Mouse (Mus musculus) kidney, postnatal 14 days (tissue): ENCODE measurements around the gene Prdm11.

Experiments
- DNase-seq: peaks from one replicate; pipeline ENCODE4 v3.0.0; 2022; ENCODE audit warnings: mixed read lengths

Gene Prdm11

DNA sequence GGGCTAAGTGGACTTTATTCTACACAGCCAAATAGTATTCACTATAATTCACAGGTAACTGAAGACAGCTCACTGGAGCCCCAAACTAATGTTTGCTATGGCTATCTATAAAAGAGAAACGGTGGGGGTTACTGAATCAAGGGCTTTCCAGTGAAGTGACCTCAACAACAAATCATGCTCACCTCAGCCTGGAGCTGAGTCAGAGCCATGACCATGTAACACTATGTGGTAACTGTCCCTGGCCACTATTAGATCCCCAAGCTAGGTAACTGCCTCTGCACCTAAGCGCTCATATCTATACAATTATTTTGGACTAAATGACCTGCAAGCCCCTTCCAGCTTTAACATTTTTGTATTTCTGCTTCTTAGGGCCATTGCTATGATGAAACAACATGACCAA is 89.0 kb downstream of the Prdm11 start:
- DNase-seq: no peak

DNA sequence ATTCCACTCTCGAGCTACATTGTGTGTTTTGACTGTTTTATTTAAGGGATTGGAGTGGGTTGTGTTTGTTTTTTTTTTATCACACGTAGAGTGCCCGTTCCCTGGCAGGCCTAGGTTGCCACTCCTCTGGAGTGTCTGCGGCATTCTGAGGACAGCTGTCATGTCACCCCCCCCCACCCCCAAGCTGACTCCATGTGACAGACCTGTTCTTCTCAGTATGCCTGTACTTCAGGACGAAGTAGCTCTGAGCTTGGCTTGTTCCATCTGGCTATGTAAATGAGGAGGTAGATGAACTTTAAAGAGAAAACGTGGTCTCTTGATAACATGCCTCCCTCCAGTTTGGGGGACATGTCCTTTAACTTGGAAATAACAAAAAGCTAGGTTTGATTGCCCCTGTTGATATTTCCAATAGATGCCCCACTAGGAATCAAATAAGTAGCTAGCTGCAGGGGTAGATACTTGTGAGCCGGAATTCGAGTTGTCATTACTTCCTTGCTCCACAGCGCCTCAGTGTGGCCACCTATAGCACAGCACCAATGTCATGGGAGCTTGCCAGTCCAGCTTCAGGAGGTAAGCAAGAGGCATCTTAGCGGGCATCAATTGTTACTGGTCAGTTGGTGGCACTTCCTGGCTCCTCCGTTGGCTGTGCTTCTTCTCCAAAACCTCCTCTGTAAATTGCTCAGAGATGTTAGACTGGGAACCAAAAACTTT is 91.4 kb downstream of the Prdm11 start:
- DNase-seq: peak; percentile 70

DNA sequence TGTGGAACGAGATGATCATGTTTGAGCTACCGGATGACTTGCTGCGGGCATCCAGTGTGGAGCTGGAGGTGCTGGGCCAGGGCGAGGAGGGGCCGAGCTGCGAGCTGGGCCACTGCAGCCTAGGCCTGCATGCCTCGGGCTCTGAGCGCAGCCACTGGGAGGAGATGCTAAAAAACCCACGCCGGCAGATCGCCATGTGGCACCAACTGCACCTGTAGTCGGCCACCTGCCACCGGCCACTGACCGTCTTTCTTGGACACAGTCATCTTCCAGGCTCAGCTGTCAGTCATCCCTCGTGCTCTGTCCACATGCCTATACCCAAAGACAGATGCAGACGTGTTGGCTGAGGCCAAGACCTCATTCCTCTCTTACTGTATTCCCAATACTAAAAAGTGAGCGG is 92.5 kb downstream of the Prdm11 start:
- no peak for DNase-seq

DNA sequence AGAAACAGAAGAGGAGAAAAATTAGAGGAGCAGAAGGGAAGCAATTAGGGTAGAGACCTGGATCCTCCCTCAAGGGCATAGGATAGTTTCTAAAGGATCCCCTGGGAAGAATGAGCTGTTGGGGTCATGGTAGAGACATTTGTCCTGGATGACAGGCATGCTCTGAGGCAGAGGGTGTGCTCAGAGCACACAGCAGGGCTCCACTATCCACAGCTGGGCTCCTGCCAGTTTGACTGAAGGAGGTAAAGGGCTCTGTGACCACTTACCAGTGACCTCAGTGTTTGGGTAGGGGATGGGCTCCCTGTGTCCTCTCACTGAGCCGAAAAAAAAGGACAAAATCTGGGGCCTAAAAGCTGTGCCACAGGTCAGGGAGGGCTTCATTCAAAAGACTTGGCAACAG is 96.4 kb downstream of the Prdm11 start:
- no peak for DNase-seq

DNA sequence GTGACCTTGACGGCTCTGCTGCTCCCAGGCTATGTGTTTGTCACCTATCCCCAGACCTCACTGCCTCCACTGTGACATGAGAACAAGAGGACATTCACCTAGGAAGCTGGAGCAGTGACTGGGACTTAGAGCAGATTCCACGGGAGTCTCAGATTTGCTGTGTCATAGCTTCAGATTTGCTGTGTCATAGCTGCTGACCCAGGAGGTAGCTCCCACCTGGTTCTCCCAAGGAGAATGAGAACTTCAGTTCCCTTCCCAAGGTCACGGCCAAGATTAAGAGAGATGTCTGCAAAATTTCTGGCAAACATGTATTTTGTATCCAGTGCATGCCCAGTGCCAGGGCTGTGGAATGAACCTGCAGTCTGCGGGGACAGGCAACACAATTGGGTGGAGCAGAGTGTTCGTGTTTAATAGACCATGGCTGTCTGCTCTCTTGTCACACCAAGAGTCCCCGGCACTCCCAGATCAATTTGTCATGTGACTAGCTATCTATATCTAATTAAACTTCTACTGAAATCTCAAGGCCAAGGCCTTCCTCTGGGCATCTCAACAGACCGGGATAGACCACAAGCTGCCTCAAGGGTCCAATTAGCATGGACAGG is 97.2 kb downstream of the Prdm11 start:
- no peak for DNase-seq

DNA sequence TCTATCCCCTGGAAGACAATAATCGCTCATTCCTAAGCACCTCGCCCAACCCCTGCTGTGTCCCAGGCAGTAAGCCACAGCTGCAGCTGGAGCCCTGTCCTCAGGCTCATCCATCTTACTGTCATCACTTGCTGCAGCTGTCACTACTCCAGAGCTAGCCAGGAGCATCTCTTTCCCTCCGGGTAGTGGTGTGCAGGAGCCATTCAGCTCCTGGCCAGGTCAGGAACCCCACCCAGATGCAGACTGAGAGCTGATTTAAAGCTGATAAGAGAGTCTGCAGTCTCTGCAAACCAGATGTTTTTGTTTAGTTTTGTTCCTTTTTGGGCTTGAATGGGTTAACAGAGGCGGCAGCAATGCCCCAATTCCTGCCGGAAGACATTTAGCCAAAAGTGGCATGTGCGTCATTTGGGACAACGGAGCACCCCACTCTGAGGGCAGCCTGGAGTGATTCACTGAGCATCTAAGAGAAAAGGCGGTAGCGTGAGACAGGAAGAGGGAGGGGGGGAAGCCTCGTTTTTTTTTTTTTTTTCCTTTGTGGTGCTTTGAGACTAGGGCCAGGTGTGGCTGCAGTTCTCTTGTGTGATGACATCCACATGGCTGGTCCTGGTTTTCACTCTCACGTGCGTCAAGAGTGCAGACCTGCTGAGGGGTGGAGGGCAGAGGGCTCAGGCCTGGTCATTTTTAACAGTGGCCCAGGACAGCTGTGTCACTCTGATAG is 97.8 kb downstream of the Prdm11 start:
- peak; percentile 18 for DNase-seq

DNA sequence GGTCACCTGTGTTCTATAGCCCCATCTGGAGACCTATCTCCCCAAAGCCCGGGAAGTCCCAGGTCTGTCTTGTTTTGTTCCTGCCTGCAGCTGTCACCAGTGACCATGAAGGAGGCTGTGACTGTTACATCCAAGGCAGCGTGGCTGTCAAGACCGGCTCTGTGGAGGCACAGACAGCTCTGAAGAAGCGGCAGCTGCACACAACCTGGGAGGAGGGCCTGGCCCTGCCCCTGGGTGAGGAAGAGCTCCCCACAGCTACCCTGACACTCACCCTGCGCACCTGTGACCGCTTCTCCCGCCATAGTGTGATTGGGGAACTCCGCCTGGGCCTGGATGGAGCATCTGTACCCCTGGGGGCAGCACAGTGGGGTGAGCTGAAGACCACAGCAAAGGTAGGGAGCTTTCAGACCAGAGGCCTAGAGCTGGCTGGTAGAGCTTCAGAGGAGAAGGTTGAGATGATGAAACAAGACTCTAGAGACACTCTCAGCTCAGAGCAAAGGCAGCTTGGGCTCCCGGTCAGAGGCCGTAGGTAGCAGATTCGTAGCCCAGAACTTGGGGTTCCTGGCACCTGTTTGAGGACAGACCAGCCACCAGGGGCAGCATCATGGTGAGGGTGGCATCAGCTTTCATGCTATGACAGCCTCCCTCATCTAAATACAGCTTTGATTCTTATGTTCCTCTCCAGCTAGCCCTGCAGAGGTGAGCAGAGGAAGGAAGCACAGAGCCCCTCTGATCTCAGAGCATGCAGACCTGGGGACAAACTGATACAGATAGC is 100.0 kb downstream of the Prdm11 start:
- no peak for DNase-seq

DNA sequence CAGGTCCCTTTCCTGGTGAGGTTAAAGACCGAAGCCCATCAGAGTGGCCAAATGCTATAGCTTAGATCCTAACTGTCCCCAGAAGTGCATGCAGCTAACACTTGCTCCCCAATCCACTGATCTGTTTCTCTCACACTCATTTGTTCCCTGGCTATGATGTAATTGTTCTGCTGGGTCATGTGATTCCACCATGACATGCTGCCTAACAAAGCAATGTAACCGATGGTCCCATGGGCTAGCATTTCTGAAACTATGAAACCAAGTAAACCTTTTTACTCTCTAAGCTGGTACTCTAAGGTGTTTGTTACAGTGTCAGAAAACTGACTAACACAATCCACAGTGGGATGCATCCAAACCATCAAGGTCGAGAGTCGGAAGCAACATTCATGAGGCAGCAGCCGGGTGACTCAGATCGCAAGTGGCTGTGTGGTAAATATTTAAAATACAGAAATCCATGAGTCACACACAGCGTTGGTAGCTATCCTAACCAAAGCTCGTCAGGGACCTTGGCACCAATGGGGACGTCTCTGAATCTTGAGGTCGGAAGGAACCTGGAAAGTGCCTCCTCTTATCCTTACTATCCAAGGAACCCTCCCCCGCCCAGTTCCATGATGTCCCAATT is 100.7 kb downstream of the Prdm11 start:
- no peak for DNase-seq

DNA sequence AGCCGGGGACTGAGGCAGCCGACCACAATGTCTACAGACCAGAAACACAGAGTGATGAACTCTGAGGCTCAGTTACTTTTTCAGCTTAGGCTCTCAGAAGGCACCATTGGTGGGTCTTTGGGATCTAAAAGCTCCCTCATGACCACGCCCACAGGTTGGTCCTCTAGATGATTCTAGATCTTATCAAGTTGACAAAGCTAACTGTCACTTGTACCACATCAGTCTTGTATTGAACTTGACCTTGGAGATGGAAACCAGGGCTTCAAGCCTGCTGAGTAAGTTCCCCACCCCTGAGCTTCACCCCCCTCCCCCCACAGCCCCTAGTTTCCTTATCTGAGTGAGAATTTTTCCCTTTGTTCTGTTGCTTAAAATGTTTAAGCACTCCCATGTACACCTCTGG is 101.6 kb downstream of the Prdm11 start:
- no peak for DNase-seq

DNA sequence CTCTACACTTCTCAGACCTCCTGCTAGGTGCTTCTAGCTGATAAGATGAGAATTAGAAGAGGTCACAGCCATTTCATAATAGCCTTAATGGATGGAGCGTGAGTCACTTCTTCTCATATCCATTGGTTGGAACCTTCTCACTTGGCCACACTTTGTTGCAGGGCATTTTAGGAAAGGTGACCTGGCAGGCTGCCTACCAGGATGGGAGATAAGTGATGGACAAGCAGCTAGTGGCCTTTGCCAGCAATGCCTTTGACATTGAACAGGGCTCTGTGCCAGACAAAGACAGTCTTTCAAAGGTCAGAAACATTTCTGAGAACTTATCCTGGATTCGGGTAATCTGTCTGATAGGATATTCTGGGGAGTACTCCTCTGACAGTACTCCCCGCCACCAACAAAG is 102.6 kb downstream of the Prdm11 start:
- no peak for DNase-seq

DNA sequence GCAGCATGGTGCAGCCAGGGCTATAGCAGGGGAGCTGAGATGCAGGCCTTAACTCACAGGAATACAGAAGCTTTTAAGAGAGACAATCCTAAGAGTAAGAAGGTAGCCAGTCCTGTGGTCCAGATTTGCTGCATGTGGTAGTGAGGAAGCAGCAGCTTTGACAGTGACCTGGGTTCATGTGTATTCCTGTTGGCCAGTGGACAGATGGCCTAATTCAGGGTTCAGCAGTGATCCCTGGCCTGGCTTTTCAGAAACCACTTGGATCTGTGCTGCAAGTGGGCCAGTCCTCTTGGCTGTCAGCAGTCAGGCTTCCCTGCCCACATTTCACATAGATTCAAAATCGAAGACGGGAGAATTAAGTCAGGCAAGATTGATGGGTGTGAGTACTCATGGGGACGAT is 104.5 kb downstream of the Prdm11 start:
- DNase-seq: no peak

DNA sequence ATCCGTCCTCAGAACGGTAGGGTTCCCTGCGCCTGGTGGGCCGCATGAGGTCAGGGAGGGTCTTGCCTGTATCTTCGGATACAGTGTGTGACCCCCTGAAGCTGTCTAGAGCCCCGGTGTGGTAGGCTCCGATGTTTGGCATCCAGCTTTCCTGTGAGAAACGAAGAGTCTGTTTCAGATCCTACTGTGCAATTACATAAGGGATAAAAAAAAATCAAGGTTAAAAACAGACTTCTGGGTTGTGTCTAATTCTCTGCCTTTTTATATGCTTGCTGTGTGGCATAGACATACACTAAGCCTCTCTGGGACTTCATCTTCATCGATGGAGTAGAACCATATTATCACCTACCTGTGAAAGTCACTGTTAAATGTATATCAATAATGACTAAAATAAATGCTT is 105.0 kb downstream of the Prdm11 start:
- DNase-seq: no peak

DNA sequence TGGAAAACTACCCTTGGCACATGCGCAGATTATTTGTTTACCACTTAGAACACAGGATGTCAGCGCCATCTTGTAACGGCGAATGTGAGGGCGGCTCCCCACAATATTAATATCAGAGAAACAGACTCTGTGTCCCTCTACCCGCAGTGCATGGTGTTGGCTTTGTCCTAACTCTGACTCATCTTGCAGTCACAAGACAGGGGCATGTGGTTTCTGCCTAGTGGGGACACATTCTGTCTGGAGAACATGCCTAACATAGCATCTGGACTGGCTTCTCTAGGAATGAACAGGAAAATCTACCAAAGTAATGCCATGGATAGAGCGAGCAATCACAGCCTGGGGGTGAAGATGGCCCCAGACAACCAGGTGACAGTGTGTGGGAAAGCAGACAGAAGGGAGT is 107.1 kb downstream of the Prdm11 start:
- no peak for DNase-seq

DNA sequence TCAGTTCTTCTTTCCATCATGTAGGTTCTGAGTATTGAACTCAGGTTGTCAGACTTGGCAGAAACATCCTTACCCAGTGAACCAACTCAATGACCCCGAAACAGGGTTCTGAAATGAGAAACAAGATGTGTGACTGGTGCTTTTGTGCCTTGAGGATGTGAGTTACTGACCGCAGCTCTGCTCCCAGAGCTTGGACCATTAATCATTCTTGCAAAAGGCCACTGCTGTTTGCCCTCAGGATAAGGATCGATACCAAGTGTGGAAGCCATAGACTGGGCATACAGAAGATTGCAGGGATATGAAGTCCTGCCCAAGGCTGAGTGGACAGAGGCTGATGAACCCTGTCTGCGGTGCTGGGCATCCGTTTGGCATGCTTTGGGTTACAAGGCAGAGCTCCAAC is 107.9 kb downstream of the Prdm11 start:
- no peak for DNase-seq

DNA sequence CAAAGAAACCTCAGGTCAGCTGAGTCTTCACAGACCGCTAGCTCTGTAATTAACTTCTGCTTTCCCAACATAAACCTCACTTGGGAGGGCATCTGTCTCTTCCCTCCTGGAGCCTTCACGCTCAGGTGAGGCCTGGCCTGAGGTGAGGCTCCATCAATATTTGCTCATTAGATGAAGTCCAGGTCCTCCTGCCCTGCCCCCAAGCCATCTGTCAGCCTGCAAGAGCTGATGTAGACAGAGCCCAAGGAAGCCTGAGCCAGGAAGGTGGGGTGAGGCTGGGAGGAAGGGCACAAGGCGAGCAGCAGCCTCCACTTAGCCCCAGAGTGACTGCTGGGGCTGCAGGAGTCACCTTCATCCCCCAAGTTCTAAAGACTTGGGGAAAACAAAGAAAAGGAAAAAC is 110.5 kb downstream of the Prdm11 start:
- DNase-seq: no peak

DNA sequence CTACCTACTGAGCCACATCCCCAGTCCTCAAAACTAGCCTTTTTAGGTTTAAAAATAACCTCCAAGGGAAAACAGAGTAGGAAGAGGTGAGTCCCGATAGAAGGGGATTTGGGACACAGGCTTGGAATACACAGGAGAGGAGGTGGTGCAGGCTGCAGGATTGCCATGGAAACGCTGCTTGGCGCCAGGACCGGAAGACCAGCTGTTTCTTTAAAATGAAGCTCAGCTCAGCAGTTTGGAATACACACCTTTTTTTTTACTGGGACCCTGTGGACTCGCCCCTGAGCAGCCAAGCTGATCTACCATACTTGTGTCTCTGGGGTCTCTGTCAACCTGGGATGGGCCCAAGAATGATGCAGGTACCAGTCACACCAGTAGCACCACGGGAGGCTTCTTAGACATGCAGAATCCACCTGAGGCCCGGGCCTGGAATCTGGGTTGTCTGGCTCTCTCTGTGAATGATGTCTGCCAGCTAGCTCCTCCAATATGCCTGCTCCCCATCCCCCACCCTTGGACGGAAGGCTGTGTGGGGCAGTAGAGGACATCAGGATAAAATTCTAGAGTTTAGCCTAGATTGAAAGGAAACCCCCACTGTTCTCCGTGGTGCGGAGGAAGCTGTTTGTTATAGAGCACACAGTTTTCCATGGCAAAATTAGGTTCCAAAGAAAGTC is 111.5 kb downstream of the Prdm11 start:
- DNase-seq: no peak

DNA sequence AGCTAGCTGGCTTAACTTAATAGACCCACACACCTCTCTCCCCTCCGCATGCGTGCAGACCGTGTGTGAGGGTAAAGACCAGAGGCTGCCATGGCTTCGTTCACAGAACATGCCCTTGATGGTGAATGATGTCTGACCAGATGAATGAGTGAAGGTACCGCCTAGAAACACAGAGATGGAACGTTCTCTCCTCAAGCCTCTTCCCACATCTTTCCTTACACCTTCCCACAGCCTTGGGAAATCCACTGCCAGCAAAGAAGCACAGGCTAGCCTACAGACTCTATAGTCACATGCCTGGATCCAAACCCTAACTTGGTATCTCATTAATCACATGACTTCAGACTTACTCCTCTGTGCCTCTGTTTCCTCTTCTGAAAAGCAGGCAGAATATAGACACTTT is 112.6 kb downstream of the Prdm11 start:
- no peak for DNase-seq

DNA sequence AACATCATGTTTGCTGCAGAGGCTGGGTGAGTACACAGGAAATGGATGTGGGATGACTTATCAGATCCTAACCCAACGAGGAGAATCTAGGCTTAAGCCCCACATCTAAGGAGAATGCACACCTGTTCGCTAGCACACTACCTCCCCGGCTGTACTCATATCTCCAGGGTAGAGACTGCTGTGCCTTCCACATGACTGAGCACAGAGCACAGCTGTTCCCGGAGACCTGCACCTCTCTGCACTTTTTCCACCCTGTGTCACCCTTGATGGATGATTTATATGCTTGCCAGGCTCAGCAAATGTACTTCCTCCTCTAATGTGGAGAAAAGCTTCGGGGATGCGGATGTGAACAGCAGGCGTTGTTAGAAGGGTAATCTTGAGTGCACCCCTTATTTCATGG is 114.9 kb downstream of the Prdm11 start:
- DNase-seq: no peak

DNA sequence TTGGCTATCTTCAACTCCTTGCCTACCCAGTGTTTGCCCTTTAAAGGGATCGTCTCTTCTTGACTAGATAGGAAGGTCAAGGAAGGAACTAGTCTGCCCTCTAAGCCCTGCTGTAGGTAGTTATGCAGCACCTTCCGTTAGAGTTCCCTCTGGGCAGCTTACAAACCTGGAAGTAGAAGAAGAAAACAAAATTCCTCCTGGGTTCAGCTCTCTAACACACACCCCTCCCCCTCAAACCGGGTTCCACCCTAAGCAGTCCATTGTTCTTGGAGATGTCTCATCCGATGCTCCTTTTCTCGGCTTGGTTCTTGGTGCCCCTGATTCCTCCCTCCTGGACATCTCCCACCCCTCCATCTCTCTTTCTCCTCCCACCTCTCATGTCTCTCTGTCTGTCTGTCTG is 116.3 kb downstream of the Prdm11 start:
- DNase-seq: no peak

DNA sequence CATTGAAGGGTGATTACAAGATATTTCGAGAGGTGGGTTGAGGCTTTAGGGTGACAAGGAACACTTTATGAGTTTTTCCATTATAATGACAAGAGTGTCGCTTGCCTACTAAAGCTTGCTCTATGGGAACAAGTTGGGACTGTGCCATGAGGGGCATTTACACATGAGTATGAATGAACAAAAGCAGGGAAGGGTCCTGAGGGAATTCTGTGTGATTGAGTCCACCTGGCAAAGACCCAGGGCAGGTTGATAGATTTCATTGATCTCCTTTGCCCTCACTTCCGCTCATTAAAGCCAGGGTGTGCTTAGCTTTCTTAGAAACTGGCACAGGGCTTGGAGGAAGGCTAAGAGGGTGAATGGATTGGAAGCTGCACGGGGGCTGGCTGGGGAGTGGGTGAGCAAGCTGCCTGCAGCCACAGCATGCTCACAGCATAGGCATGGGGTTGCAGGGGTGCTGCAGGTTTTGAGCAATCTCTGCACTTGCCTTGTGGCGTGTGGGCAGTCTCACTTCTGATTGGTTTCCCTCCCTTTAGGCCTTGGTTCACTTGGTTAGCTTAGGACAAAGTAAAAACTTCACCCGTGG is 121.2 kb downstream of the Prdm11 start:
- no peak for DNase-seq

DNA sequence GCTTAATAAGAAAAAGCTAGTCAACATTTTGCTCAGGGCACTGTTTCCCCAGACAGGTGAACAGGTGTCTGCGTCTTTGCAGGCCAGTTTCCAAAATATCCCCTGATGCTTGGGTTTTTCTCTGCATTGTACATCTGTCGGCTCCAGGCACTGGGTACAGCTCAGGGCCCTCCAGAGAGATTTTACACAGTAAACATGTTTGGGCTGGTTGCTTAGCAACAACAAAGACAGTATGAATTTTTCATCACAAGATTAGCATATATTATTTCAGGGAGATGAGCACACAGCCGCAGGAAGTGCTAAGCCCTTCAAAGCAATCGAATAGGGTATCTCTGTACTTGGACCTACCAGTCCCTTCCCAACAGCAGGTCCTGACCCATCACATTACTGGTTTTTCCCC is 125.3 kb downstream of the Prdm11 start:
- DNase-seq: no peak
